Mouse (Mus musculus): Measurements from ENCODE around the gene Ska3. TPM values are rescaled to one million over a fixed set of nuclear protein-coding genes. Genes with fewer than 3 reads are reported as not detected.

The Ska3 gene
- 0.29 and 0.43 TPM in 2 replicates for polyA plus RNA-seq (2012; rRNA removed; ENCODE audit: low replicate concordance)

GRCm38 (mm10) chr14:57825788-57826751 lies at the start of gene Ska3, which contains the start of gene Mrpl57:
TSS of gene Ska3 (minus strand) at chr14:57826185.
TSS of gene Mrpl57 (plus strand) at chr14:57826234.

GRCm38 (mm10) chr14:57797991-57798931 lies 27.7 kb downstream of the Ska3 start, which contains the start of gene Sap18:
TSS of gene Sap18 (plus strand) at chr14:57798180.

GRCm38 (mm10) chr14:57758237-57758636 lies 67.7 kb downstream of the Ska3 start, which contains the start of gene Lats2:
TSS of gene Lats2 (minus strand) at chr14:57758388.

Other genes starting within 250 kb of the Ska3 start
- 2.2 and 4.6 TPM in 2 replicates for gene Xpo4, start 160.8 kb downstream of the Ska3 start, polyA plus RNA-seq (2012; rRNA removed; ENCODE audit: low replicate concordance)
- gene Gm49361, start 80.1 kb downstream of the Ska3 start, polyA plus RNA-seq (2012; rRNA removed; ENCODE audit: low replicate concordance), result not detected in 2 replicates
- gene Lats2, start 67.8 kb downstream of the Ska3 start, polyA plus RNA-seq (2012; rRNA removed; ENCODE audit: low replicate concordance), result 29.5 and 61.8 TPM in 2 replicates
- 3.2 and 4.9 TPM in 2 replicates for gene Sap18, start 28.0 kb downstream of the Ska3 start, polyA plus RNA-seq (2012; rRNA removed; ENCODE audit: low replicate concordance)
- gene Mrpl57, start within 50 bp of the Ska3 start, polyA plus RNA-seq (2012; rRNA removed; ENCODE audit: low replicate concordance), result 52.3 and 53.9 TPM in 2 replicates
- 5.0 and 8.1 TPM in 2 replicates for gene Zdhhc20, start 64.1 kb upstream of the Ska3 start, polyA plus RNA-seq (2012; rRNA removed; ENCODE audit: low replicate concordance)
- 13.7 and 19.0 TPM in 2 replicates for gene Micu2, start 173.1 kb upstream of the Ska3 start, polyA plus RNA-seq (2012; rRNA removed; ENCODE audit: low replicate concordance)
- gene Fgf9, start 244.4 kb upstream of the Ska3 start, polyA plus RNA-seq (2012; rRNA removed; ENCODE audit: low replicate concordance), result 0.08 and 0.17 TPM in 2 replicates